Mouse (Mus musculus) thymus, postnatal 4 days (tissue): ENCODE measurements at regions not wholly inside any gene's neighbourhood (a gene's known extent, or its start where the extent isn't known, plus 50 kb on each side); places are given as distances from the start of the nearest gene placed in this dataset.

Source experiments
- DNase-seq: peaks from one replicate; pipeline ENCODE4 v3.0.0; 2021

- DNase-seq, result no peak
Observed at GRCm38 (mm10) chr15:63163550-63164279, 681.3 kb downstream of the Gsdmc2 start.

- no peak for DNase-seq
Observed at GRCm38 (mm10) chr15:63162881-63163549, 682.0 kb downstream of the Gsdmc2 start.

- no peak for DNase-seq
Observed at GRCm38 (mm10) chr15:63123123-63123688, 721.8 kb downstream of the Gsdmc2 start.

GRCm38 (mm10) chr15:63112918-63113317 lies 732.1 kb downstream of the Gsdmc2 start:
- DNase-seq, result no peak

DNA sequence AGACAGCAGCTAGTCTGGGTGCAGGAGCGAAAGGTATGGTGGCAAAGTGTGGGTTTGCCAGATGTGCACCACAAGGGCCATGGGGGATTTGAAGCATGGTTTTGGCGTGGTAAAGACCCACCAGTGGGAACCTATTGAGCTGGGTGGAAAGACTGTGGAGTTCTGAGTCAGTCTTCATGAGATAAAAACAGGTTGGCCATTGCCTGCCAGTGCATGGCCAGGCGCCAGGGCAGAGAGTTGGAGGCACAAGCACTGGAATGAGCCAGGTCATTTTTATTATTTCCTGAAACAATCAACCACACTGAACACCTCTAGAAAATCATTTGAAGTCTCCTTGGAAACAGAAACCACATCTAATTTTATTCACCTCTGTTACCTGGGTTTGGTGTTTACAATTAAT lies 744.9 kb downstream of the Gsdmc2 start:
- DNase-seq, result no peak

GRCm38 (mm10) chr15:63081972-63082371 lies 763.0 kb downstream of the Gsdmc2 start:
- no peak for DNase-seq

- no peak for DNase-seq
Observed at GRCm38 (mm10) chr15:63079825-63080224, 765.2 kb downstream of the Gsdmc2 start.

DNA sequence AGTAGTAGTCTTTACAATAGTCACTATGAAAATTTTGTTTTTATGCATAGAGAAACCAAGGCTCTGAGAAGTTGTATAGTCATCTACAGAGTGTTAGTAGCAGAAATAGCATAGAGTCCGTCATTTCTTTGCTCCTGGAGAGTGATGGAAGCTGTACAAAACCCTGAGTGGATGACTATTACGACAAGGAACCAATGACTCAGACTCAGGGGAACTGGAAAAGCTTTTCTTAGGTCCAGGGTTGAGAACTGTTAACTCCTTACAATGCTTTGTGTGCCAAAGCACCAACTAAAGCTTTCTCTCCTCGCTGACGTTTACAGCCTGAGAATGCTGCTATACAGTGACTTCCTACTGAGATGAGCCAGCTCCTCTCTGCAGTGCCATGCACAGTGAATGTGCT lies 773.1 kb downstream of the Gsdmc2 start:
- DNase-seq, result no peak

DNA sequence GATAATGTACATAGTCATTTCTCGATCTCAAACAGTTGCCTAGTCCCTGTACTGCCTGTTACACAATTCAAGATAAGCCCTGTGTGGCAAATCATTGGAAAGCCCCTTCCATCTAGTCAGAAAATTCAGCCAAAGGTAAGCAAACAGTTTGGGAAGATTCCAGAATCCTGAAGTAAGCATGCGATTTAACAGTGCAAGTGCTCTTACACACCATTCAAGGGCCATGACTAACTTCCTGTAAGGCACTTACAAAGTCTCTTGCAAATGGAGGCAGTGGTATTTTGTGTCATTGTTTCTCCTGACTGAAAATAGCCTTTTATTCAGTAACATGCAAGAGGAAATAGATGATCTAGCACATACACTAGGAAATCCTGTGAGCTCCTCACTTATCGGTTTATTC lies 777.9 kb downstream of the Gsdmc2 start:
- no peak for DNase-seq

GRCm38 (mm10) chr15:63066020-63066439 lies 778.9 kb downstream of the Gsdmc2 start:
- DNase-seq, result no peak

- DNase-seq, result no peak
Observed at GRCm38 (mm10) chr15:63061891-63062290, 783.1 kb downstream of the Gsdmc2 start.

DNA sequence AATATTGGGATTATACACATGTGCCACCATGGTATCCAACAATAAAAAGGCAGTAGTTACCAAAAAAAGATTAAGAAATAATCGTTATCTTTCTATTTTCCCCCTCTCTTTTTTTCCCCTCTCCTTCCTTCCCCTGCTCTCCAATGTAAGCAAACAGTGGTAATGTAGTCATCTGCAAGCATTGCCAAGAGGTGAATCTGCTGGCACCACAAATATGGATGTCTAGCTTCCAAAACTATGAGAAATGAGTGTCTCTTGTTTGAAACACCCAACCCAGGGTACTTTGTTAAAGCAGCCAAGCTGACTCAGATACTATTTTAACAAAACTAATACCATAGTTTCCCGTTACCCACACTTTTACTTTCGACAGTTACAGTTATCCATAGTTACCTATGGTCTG lies 784.2 kb downstream of the Gsdmc2 start:
- no peak for DNase-seq

DNA sequence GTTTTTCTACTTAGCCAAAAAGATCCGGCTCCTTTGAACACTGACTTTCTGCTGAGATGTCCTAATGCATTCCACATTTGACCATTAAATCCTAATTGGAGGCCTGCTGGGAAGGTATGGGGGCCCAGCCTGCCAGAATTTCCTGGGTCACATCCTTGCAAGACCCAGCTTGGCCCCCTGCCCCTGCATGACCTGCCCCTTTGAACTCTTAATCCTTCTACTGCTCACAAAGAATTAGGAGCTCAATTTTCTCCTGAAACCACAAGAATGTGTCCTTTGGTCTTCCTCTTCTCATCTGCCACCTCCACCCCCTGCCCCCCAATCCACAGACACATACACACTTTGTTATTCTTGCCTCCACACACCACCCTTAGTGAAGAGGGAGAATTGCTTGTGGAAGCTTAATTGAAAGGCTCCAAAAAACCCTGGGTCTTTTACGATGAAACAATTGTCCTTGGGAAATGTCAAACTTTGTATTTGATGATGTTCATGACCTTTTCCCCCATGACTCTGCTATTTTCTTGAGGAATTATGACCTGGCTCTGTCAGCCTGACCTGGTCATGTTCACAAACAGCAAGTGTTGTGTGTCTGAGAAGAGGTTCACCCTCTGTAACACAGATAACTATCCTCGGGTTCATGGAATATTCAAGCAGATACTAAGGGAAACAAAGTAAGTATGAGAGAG lies 792.3 kb downstream of the Gsdmc2 start:
- DNase-seq, result no peak

GRCm38 (mm10) chr15:63050033-63050432 lies 794.9 kb downstream of the Gsdmc2 start:
- DNase-seq, result no peak

- no peak for DNase-seq
Observed at GRCm38 (mm10) chr15:63042367-63042766, 802.6 kb downstream of the Gsdmc2 start.

GRCm38 (mm10) chr15:63036241-63036640 lies 808.7 kb downstream of the Gsdmc2 start:
- DNase-seq, result no peak

- no peak for DNase-seq
Observed at GRCm38 (mm10) chr15:63020826-63021225, 824.2 kb downstream of the Gsdmc2 start.

DNA sequence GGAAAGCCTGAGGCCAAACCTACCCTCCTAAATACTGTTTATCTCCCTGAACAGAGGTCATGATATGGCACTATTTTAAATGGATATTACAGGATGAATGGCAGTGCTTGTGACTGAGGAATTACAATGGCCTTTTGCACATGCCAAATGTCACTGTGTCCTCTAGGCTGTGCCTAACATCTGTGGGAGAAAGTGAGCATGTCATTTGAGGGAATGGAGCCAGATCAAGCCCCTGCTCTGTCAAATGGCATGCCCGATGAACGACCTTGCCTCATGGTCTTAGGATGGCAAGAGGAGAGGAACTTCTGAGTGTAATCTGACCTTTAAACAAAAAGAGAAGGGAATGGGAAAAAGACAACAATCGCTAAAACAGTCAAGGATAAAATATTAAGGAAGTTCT lies 827.0 kb downstream of the Gsdmc2 start:
- no peak for DNase-seq

DNA sequence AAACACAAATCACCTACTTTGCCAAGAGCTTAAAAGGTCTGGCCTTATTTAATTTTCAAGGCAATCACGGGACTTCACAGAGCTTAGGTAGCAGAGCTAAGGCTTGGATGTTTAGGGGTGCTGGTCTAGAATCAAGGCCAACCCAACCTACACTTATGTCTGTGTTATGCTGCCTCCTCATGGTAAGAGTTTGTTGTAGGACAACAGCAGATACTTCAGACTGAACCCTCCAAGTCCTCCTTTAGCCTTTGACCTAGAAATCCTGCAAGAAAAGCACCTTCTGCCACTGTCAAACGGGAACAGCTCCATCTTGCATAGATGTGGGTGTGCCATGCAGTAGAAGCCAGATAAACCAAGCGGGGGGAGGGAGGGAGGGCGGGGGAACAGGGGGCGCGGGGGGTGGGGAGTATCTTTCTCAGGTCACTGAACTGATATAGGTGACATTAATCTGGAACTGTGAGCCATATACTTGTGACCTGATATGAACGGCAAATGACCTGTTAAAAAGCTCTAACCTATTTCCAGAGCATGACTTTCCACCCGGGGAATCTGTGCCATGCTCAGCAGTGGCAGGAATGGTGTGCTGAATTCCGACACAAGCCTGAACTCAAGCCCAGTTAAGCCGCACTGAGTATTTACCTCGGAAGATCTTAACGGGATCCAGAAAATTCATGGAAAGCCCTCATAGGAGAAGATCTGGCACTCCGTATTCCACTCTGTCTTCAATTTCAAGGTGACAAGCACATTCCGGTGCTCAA lies 838.3 kb downstream of the Gsdmc2 start:
- DNase-seq, result no peak

GRCm38 (mm10) chr15:62994691-62995090 lies 850.3 kb downstream of the Gsdmc2 start:
- DNase-seq, result no peak

DNA sequence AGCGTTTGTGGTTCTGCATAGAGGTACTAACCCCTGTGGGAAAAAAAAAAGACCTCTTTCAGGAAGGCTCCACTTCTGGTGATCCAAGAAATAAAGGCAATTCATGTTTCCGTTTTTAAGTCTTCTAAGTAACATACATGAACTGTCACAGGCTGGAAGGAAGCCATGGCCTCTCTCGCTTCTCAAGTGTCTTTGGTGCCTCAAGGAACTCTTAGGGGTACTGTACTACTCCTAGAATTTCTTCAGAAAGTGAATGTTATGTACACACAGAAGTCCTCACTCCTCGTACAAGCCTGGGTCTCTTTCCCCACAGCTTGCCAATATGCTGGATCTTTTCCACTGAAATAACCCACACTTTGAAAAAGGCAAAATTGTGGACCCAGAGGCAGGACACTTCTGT lies 858.1 kb downstream of the Gsdmc2 start:
- DNase-seq, result no peak

GRCm38 (mm10) chr15:62986147-62986546 lies 858.8 kb downstream of the Gsdmc2 start:
- no peak for DNase-seq

- no peak for DNase-seq
Observed at GRCm38 (mm10) chr15:62970566-62970965, 874.4 kb downstream of the Gsdmc2 start.
